Mouse (Mus musculus) ovary, postnatal 14 days (tissue): Measurements from ENCODE around the gene Tyk2.

Experiments
- DNase-seq: peaks from one replicate; pipeline ENCODE4 v3.0.0; 2022; ENCODE audit warnings: low spot score

Gene Tyk2

DNA sequence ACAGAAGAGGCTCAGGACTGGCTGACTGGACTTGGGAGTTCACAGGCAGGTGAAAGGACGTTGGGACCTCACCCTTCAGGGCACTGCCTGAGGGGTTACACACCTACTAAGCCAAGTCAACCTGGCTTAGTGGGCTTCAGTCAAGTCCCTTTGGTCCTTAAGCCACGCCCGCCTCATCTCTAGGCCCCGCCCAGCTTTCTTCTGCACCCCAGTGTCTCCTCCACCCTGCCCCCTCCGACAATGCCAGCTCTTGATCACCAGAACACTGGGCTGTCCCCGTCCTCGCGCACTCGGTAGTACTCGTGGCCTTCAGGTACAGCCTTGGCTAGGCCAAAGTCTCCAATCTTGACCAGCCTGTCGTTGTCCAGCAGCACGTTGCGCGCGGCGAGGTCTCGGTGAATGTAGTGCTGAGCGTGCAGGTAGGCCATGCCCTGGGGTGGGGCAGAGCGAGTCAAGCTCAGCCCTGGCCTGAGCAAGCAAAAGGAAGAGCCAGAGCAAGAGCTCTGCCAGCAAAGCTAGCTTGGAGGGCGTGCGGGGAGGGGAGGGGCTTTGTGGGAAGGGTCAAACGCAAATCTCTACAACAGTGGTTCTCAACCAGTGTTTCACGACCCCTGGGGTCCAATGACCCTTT is 23.3 kb downstream of the Tyk2 start:
- no peak for DNase-seq

DNA sequence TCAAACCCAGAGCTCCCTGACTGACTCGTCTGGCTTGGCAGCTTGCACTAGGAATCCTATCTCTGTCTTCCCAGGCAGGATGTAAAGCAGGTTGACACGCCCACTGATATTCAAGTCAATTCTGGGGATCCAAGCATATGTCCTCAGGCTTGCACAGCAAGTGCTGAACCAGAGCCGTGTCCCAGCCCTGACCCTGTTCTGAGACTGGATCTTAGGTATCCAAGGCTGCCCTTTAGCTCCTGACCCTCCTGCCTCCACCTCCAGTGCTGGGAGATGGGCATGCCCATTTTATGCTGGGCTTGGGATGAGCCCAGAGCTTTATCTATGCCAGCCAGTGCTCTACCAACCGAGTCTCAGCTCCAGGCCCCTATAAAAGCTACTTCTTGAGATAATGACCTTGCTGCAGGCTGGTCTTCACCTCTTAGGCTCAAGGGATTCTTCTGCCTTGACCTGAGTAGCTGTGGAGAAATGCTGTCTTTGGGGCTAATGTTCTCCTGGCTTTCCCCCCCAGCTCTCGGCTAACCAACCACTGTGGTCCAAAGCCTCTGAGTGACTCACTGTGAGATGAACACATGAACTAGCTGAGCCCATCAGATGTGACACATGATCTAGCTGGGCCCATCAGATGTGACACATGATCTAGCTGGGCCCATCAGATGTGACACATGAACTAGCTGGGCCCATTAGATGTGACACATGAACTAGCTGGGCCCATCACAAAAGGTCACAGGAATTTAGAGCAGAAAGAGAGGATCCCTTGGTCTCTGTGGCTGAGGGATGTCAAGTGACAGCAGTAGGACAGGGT is 25.1 kb downstream of the Tyk2 start:
- DNase-seq, result no peak

DNA sequence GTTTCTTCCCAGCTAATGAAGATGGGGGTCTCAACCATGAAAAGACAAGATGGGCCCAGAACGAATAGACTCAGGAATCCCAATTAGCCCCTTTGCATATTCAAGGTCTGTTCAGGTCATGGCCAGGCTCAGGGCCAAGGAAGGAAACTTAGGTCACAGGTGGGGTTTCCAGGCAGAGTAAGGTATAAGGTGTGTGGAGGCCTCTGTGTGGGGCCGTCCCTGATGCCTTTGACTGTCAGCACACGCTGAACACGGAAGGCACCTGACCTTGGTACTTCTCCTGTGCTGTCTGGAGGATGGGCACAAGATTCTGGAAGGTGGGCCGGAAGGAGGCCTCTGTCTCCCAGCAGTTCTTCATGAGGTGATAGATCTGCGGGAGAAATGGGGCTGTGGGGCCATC is 26.2 kb downstream of the Tyk2 start:
- DNase-seq, result no peak

DNA sequence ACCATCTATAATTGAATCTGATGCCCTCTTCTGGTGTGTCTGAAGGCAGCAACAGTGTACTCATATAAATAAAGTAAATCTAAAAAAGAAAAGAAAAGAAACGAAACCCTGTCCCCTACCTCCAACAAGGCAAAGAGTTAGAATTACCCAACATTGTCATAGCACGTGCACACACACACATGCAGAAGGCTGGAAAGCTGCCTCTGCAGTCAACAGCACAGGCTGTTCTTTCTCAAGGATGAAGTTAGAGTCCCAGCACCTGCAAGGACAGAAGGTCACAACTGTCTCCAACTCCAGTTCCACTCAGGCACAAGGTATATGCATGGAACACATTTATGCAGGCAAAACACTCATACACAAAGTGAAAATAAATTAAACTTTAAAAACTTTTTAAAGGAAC is 29.0 kb downstream of the Tyk2 start:
- DNase-seq, result no peak

DNA sequence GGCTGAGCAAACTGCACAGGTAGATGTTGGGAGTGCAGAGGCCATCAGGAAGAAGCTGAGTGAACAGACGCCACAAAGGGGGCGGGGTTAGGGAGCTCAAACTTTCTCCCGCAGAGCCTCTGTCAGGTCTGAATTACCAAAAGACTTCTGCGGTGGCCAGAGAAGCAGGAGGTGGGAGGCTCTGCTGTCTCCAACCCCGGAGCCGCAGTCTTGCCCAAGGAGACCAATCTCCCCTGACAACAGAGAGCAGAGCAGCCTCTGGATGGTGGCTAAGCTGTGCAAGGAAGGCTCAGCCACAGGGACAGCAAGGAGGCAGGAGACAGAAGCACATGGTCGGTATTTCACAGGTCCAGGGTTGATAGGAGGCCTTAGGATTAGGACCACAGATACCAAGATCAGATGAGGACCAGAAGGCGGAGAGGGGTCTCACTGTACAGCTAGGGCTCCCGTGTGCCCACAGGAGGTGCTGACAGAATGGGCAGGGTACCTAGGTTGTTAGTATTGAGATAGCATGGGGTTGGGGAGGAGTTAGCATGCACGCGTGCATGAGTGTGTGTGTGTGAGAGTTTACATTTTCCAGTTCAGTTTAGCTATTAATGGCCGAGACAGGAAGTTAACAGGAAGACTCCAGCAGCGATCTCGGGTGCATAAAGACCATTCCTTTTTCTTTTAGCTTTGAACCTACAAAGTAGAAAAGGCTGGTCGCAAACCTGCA is 30.4 kb downstream of the Tyk2 start:
- no peak for DNase-seq

DNA sequence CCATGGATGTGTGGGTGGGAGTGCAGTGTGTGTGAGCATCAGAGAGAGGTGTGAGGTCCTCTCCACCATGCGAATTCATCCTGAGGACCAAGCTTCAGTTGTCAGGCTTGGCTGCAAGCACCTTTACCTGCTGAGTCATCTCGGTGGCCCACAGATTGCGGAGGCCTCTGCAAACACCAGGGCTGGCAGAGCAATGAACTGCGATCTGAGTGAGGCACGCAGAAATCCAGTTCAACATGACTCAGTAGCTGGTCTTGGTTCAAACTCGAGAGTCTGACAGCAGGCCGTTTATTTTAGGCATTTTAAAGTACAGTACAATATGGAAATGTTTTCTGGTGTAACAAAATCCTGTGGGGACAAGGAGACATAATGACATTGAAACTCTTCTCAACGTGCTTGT is 33.2 kb downstream of the Tyk2 start:
- no peak for DNase-seq

DNA sequence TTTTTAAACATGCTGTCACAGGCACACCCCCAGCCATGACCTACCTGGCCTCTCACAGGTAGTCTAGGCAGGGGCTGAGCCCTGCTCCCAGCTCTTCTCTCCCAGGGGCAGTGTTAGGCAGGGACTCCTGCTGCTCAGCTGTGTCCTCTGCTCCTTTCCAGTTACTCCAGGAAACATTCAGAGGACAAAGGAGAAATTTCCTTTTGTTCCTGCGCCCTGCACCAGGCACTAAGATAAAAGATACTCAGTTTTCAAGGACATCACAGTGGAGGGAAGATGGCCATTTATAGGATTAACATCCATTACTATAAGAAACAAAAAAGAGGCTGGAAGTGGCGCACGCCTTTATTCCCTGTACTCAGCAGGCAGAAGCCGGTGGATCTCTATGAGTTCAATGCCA is 35.1 kb downstream of the Tyk2 start:
- DNase-seq, result no peak

DNA sequence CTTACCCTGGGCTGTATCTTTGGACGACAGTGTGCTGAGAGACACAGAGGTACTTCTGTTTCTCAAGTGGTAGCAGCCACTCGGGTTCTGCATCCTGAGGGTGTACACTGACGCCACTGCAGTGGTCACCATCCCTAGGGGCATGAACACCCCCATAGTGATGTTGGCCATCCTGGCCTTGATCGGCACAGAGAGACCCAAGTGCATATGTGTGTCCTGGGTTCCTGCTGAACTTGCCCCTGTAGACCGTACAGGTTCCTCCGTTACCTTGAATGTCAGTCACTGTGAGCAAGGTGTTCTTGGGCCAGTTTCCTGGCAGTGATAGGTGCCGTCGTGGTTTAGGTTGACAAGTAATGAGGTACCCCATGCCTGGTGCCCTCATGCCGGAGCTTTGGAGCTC is 37.6 kb downstream of the Tyk2 start:
- no peak for DNase-seq

DNA sequence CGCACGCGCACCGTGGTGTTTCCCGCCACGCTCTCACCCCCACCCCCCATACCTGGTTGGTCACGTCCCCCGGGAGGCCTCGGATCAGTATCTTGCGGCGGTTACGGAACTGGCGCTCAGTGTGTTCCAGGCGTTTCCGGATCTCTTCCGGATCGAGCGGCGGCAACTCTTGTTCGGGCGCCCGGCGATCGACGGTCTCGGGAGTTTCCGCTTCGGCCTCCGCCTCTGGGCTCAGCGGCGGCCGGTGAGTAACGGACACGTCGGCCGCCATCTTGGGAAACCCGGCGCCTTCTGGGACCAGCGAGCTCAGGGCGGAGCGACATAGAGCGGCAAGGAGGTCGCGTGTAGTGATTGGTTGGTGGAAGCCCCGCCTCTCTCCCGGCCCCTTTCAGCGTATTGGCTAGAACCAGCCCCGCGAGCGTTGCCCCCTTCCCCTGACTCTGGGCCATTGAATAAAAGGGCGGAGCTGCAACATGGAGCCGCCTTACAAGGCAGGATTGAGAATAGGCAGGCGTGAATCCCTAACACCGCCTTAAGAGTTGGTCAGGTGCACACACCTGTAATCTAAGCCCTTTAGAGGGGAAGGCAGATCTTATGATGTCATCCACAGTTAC is 39.2 kb downstream of the Tyk2 start, which contains the start of the genes Gm38431 and Raver1:
TSS of gene Gm38431 (minus strand) at position 291 of the 614 bp plus-strand sequence.
TSS of gene Raver1 (minus strand) at position 302 of the 614 bp plus-strand sequence.
- peak; percentile 90 for DNase-seq

DNA sequence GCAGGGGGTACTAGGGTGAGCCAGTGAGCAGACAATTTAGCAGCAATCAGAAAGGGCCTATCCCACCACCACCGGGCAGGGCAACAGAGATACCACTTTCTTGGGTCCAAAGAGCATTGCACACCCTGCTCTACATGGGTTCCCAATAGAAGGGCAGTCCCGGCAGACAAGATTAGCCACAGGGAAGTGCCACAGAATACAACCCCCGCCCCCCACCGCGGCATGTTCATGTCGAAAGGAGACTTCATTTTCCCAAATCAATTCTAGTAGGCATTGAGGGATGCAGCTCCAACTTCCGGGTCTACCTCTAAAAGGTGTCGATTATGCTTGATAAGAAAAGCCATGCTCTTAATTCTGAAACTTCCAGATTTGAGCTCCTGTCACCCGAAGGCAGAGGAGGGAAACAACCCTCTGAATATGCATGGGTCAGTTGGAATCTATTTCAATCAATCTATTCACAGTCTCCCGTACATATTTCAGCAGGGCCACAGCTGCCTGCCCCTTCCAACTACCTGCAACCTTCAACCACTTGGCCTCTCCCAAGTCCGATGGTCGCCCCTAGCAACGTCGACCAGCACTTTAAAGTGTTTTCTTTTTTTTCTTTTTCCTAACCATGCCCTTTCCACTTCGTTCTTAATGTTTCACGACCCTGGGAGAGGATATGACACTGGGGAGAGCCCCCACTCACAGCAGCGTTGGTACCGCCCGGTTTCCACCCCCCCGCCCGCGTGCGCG is 39.9 kb downstream of the Tyk2 start:
- no peak for DNase-seq

DNA sequence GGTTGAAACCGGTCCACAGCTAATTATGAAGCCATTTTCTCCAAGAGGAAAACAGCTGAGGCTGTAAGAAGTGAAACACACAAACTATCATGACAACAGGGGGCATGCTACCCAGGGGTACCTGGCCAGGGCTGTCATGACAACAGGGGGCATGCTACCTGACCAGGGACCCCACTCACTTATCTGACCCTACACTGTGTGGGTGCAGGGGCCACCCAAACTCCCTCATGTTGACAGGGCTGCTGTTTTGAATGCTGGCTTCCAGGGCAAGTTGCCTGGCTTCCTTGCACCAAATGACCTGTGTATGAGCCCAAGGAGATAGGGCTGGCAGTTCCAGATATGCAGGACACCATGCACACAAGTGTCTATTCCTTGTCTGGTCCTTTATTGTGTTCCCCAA is 40.5 kb downstream of the Tyk2 start:
- no peak for DNase-seq

DNA sequence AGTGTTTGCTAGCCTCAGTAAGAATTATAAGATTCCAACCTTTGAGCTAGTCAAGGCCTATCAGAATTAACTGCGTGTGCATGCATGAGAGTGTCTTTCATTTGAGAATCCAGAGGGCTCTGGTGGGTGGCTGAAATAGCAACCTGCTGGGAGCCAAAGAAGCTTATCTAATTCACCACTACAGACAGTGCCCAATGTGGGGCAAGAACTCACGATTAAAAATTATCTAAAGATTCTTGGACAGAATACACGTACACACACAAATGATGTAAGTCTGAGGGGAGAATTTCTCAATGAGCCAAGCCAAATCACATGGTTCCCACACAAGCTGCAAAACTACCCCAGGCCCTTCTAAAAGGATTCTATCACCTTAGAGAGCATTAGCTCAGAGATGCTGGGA is 47.7 kb downstream of the Tyk2 start:
- DNase-seq, result no peak

DNA sequence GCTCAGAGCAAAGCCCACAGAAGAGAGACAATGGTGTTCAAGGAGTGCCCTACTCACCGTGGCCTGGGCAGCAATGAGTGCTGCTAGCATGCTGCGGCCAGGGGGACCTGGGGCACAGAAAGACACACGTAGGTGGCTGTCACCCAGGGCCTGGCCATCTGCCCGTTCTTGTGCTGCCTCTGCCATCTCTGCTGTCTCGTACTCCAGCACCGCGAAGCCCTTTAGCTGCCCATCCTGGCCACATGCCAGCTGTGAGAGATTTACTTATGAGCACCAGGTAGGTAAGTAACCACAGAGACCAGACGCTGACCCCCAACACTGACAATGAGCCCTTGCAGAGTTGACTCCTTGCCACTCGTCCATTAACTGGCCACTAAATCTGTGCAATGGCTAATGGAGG is 49.9 kb downstream of the Tyk2 start:
- DNase-seq, result no peak

DNA sequence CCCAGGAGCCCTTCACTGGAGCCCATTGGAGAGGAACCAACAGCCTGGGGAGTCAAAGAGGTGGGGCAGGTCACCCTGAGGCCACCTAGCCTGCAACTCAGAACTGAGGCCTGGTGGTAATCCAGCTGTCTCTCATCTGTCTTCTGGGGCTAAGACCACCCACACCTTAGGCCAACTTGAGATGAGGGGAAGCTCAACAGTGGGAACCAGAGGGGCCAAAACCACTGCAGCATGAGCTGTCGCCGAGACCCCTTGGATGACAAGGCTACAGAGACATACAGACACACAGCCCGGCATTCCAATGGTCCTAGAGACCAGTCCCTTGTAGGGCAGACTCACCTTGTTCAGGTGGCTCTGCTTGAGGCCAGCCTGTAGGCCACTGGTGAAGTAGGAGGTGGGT is 55.4 kb downstream of the Tyk2 start:
- no peak for DNase-seq

DNA sequence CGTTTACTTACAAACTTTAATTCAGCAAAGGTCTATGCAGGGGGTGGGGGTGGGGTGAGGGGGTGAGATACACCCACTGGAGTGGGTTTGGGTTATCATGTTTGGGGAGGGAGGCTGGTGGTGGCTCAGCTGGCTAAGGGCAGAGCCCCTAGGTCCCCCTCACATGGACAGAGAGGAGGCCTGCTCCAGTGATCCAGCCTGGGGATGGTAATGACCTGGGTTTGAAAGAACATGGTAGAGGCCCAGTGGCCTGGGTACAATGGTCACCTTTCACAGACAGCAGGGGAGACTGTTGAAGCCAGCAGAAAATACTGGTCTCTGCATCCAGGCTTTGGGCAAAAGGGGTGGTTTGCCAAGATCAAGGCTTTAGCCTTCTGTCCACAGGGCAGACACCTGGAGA is 56.9 kb downstream of the Tyk2 start:
- DNase-seq, result no peak

DNA sequence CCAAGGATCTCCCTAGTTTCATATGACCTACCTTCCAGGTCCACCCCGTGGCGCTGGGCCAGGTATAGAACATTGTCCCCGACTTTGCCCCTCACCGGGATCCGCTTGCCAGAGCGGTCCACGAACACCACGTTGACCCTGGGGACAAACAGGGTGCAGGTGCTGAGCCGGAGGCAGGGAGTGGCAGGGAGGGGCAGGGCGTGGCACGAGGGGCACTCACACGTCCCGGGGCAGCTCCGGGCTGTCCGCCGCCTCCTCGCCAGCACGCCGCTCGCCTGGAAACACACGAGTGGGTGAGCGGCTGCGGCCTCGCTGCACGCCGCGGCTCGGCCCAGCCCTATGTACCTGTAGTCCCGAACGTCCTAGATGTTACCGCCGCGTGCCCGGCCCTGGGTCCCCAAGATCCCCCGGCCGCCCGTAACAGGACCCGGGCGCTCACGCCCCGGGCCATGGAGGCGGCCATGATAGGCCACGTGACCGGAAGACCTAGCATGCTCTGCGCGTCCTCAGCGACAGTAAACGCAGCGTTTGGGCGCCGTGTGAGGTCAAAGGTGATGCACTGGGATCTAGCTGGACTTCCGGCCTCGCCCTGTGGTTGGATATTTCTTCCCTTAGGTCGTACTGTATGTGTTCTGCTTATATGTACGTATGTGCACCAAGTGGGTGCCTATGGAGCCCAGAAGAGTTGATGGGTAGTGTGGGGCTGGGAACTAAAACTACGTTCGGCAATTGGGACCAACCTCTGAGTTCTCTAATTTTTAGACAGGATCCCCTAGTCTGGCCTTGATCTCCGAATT is 57.8 kb downstream of the Tyk2 start, which contains the start of the genes Gm49373 and Fdx1l:
TSS of gene Gm49373 (minus strand) at position 53 of the 797 bp plus-strand sequence.
TSS of gene Fdx1l (minus strand) at position 571 of the 797 bp plus-strand sequence.
- peak; percentile 81 for DNase-seq

DNA sequence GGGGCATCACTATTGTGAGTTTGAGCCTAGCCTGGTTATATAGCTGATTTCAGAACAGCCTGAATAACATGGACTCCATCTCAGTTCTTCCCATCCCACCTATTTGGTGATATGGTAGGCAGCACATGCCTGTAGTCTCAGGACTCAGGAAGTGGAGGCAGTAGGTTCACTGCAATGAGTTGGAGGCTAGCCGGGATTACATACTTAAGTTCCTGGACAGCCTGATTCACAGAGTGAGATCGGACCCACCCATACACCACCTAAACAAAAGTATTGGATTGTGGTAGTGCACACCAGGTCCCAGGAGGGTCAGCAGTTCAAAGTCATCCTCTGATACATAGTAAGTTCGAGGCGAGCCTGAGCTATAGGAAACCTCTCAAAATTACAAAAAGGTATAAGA is 58.4 kb downstream of the Tyk2 start:
- DNase-seq, result no peak

DNA sequence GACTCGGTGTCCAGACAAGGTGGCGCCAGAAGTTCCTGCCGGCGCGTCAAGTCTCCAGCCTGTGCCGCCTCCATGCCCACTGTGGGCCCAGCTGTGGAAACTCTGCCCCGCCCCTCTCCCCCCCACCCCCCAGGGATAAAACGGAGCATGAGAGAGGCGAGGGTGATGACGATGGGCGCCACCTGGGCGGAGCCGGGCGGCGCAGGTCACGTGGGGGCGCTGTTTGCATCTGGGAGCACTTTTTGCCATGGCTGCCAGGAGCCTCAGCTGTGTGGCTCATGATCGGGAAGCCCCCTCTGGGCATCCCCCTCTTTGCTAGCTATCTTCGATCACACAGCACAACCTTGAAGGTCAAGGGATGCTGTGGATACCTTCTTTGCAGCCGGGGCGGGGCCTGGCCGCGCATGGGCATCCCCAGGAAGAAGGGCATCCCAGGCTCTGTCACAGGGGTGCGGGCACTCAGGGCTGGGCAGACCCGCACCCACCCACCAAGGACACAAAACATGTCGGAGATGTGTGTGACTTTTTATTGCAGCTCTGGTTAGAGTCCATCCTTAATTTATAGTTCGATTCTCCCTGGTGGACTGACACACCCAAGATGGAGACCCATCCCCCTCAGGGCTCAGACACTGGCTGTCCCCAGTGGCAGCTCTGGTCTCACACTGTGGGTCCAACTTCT is 63.9 kb downstream of the Tyk2 start, which contains the start of gene Zglp1:
TSS of gene Zglp1 (minus strand) at position 88 of the 679 bp plus-strand sequence.
- DNase-seq, result no peak

DNA sequence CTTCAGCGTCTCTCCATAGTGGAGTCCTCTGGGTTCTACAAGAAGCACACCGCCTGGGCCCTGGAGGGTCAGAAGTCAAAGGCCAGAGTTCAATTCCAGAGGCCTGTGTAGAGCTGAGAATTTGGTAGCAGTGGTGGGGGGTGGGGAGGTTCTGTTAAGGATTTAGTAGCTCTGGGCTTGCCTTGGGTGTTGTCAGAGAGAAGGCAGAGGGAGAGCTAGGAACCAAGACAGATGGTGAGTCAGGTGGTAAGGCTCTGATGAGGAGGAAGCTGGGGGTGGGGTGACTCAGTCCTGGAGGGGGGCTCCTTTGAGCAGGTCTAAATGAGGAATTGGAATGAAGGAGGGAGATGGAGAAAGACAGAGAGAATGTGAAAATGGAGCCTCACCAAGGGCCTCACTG is 68.1 kb downstream of the Tyk2 start:
- no peak for DNase-seq
